Mouse (Mus musculus) stomach, embryonic 16.5 days (tissue): ENCODE data around the gene Dll3. TPM values are rescaled to one million over a fixed set of nuclear protein-coding genes. Genes with fewer than 3 reads are reported as not detected.
A peak's percentile ranks its signal among the peaks of the same experiment; 100 is the strongest.

Experiments
- ATAC-seq: fragments of 200-750 bp; cut with Nextera tagmentation; 2 replicates; pipeline ENCODE4 v1.8.0; 2017; ENCODE audit warnings: moderate number of reproducible peaks, moderate TSS enrichment; ENCODE audit not compliant: insufficient read depth, low FRiP score
- H3K27ac ChIP-seq: fragments of 300-500 bp; sonication (generic); 2 replicates; pipeline ENCODE4 v1.5.1; 2014; ENCODE audit warnings: low read length
- H3K27me3 ChIP-seq: fragments of 300-500 bp; sonication (generic); 2 replicates; pipeline ENCODE4 v1.6.1; 2014; ENCODE audit warnings: low read length, control low read depth, mixed read lengths; ENCODE audit not compliant: control insufficient read depth, insufficient read depth
- H3K36me3 ChIP-seq: fragments of 300-500 bp; sonication (generic); 2 replicates; pipeline ENCODE4 v1.6.1; 2014; ENCODE audit warnings: low read length; ENCODE audit not compliant: control insufficient read depth, insufficient read depth
- H3K4me1 ChIP-seq: fragments of 300-500 bp; sonication (generic); 2 replicates; pipeline ENCODE4 v1.6.1; 2014; ENCODE audit warnings: low read length, control low read depth, mixed read lengths; ENCODE audit not compliant: control insufficient read depth, insufficient read depth
- H3K4me2 ChIP-seq: fragments of 300-500 bp; sonication (generic); 2 replicates; pipeline ENCODE4 v1.6.1; 2014; ENCODE audit warnings: low read depth, low read length, mixed read lengths
- H3K4me3 ChIP-seq: fragments of 300-500 bp; sonication (generic); replicated peaks from 2 replicates; pipeline ENCODE4 v1.5.1; 2014; ENCODE audit warnings: mild to moderate bottlenecking, low read length
- H3K9ac ChIP-seq: fragments of 300-500 bp; sonication (generic); 2 replicates; pipeline ENCODE4 v1.6.1; 2014; ENCODE audit warnings: low read length
- H3K9me3 ChIP-seq: fragments of 300-500 bp; sonication (generic); replicated peaks from 2 replicates; pipeline ENCODE4 v1.6.1; 2016; ENCODE audit warnings: low read length, control low read depth; ENCODE audit not compliant: control insufficient read depth
- WGBS: fragments of 180-500 bp; shearing (Covaris S2); extraction: QIAGEN DNeasy Blood & Tissue Kit; methylation state at CpG from one replicate; pipeline ENCODE4 v1.1.7; 2014; 5-methylcytosine and 5-hydroxymethylcytosine counted together
- polyA plus RNA-seq: library from polyadenylated mRNA; unstranded; fragments of >200 nt; fragmentation: Nextera tagmentation; extraction: Ambion mirVana; gene quantifications from 2 replicates; pipeline ENCODE4 v1.2.1, GENCODE M21; 2015

The Dll3 gene
- polyA plus RNA-seq, 1 experiment from 2014 or later, result 1.3 TPM

GRCm38 (mm10) chr7:28338108-28338998 lies 36.3 kb upstream of the Dll3 start, which contains the start of gene Supt5:
TSS of gene Supt5 (minus strand) at chr7:28338746.
- Histone ChIP-seq H3K27ac (peak within 1 kb of the TSS; percentile 90), H3K4me2 (peak within 1 kb of the TSS; percentile 90), H3K9ac (peak within 1 kb of the TSS; percentile 98), H3K9me3 (no peaks in the 10 kb centered on the region), H3K4me1 (peaks cover 10% of the 10 kb centered on the region), H3K27me3 (no peaks in the 10 kb centered on the region), H3K36me3 (no peaks in the 10 kb centered on the region), H3K4me3 (peak within 1 kb of the TSS; percentile 99)
- ATAC-seq, result peak; percentile 99
- WGBS, result under 1% methylated on average over 77 of the region's 77 CpGs

GRCm38 (mm10) chr7:28335471-28335870 lies 33.4 kb upstream of the Dll3 start:
- Histone ChIP-seq H3K4me1 (peaks cover 10% of the 10 kb centered on the region), H3K4me2 (no peak overlapping the region), H3K4me3 (no peak overlapping the region), H3K27ac (no peak overlapping the region), H3K36me3 (peaks cover under 1% of the 10 kb centered on the region; the same call in 1 of the 2 replicates), H3K9ac (no peak overlapping the region), H3K9me3 (no peaks in the 10 kb centered on the region), H3K27me3 (no peaks in the 10 kb centered on the region)
- WGBS, result 82% methylated on average over 2 of the region's 2 CpGs
- ATAC-seq, result no peak

GRCm38 (mm10) chr7:28334534-28334933 lies 32.5 kb upstream of the Dll3 start:
- ATAC-seq, result no peak
- Histone ChIP-seq H3K4me1 (peaks cover 10% of the 10 kb centered on the region), H3K36me3 (peaks cover 6% of the 10 kb centered on the region; the same call in 1 of the 2 replicates), H3K27me3 (no peaks in the 10 kb centered on the region), H3K9ac (no peak overlapping the region), H3K4me2 (no peak overlapping the region), H3K4me3 (no peak overlapping the region), H3K9me3 (no peaks in the 10 kb centered on the region), H3K27ac (no peak overlapping the region)
- 83% methylated on average over 4 of the region's 4 CpGs for WGBS

- ATAC-seq, result no peak
- H3K27ac ChIP-seq, result no peak overlapping the region
- peaks cover 34% of the 10 kb centered on the region for H3K36me3 ChIP-seq
- no peaks in the 10 kb centered on the region for H3K9me3 ChIP-seq
- H3K4me3 ChIP-seq, result no peak overlapping the region
- no peaks in the 10 kb centered on the region for H3K27me3 ChIP-seq
- H3K4me1 ChIP-seq, result no peaks in the 10 kb centered on the region
- H3K9ac ChIP-seq, result no peak overlapping the region
- no peak overlapping the region for H3K4me2 ChIP-seq
- 90% methylated on average over 2 of the region's 2 CpGs for WGBS
Observed at GRCm38 (mm10) chr7:28328260-28328659, 26.2 kb upstream of the Dll3 start.

GRCm38 (mm10) chr7:28326457-28326856 lies 24.4 kb upstream of the Dll3 start:
- 87% methylated on average over 4 of the region's 4 CpGs for WGBS
- peaks cover 50% of the 10 kb centered on the region for H3K36me3 ChIP-seq
- no peak for ATAC-seq

GRCm38 (mm10) chr7:28325293-28325692 lies 23.3 kb upstream of the Dll3 start:
- Histone ChIP-seq H3K27ac (no peak overlapping the region), H3K4me2 (no peak overlapping the region), H3K4me3 (no peak overlapping the region), H3K4me1 (no peaks in the 10 kb centered on the region), H3K9me3 (no peaks in the 10 kb centered on the region), H3K9ac (no peak overlapping the region), H3K36me3 (peaks cover 49% of the 10 kb centered on the region), H3K27me3 (no peaks in the 10 kb centered on the region)
- 91% methylated on average over 8 of the region's 8 CpGs for WGBS
- ATAC-seq, result no peak

More at GRCm38 (mm10) chr7:28326457-28326856, 24.4 kb upstream of the Dll3 start:
- H3K27me3 ChIP-seq, result no peaks in the 10 kb centered on the region
- no peak overlapping the region for H3K4me2 ChIP-seq
- H3K27ac ChIP-seq, result no peak overlapping the region
- no peak overlapping the region for H3K4me3 ChIP-seq
- no peaks in the 10 kb centered on the region for H3K4me1 ChIP-seq
- no peaks in the 10 kb centered on the region for H3K9me3 ChIP-seq
- no peak overlapping the region for H3K9ac ChIP-seq

- Histone ChIP-seq H3K9me3 (no peaks in the 10 kb centered on the region), H3K27ac (no peak overlapping the region), H3K9ac (no peak overlapping the region), H3K4me2 (no peak overlapping the region), H3K27me3 (no peaks in the 10 kb centered on the region), H3K4me3 (no peak overlapping the region), H3K36me3 (peaks cover 56% of the 10 kb centered on the region), H3K4me1 (no peaks in the 10 kb centered on the region)
- 89% methylated on average over 15 of the region's 15 CpGs for WGBS
- no peak for ATAC-seq
Observed at GRCm38 (mm10) chr7:28321974-28322720, 20.1 kb upstream of the Dll3 start.

GRCm38 (mm10) chr7:28318714-28319113 lies 16.7 kb upstream of the Dll3 start:
- Histone ChIP-seq H3K27ac (no peak overlapping the region), H3K4me1 (no peaks in the 10 kb centered on the region), H3K9me3 (no peaks in the 10 kb centered on the region), H3K4me2 (no peak overlapping the region), H3K9ac (no peak overlapping the region), H3K36me3 (peaks cover 61% of the 10 kb centered on the region), H3K4me3 (no peak overlapping the region), H3K27me3 (no peaks in the 10 kb centered on the region)
- WGBS, result 93% methylated on average over 17 of the region's 17 CpGs
- ATAC-seq, result no peak

- Histone ChIP-seq H3K4me1 (no peaks in the 10 kb centered on the region), H3K9ac (no peak overlapping the region), H3K27me3 (no peaks in the 10 kb centered on the region), H3K36me3 (peaks cover 57% of the 10 kb centered on the region), H3K4me3 (no peak overlapping the region), H3K9me3 (no peaks in the 10 kb centered on the region), H3K27ac (no peak overlapping the region), H3K4me2 (no peak overlapping the region)
- WGBS, result 88% methylated on average over 3 of the region's 3 CpGs
- no peak for ATAC-seq
Observed at GRCm38 (mm10) chr7:28318036-28318435, 16.0 kb upstream of the Dll3 start.
